Mouse (Mus musculus) liver, postnatal 0 days (tissue): ENCODE results near the gene Rab3gap2. TPM values are rescaled to one million over a fixed set of nuclear protein-coding genes. Genes with fewer than 3 reads are reported as not detected.
A peak's percentile ranks its signal among the peaks of the same experiment; 100 is the strongest.

Experiments used
- ATAC-seq: fragments of 200-750 bp; cut with Nextera tagmentation; 2 replicates; pipeline ENCODE4 v1.8.0; 2017; ENCODE audit warnings: mild to moderate bottlenecking, moderate library complexity
- DNase-seq: peaks from one replicate; pipeline ENCODE4 v3.0.0-alpha.2; 2016
- H3K27ac ChIP-seq: fragments of 300-500 bp; sonication (generic); 2 replicates; pipeline ENCODE4 v1.5.1; 2014; ENCODE audit warnings: antibody characterized with exemption, moderate library complexity, mild to moderate bottlenecking, low read depth
- H3K27me3 ChIP-seq: fragments of 300-500 bp; sonication (generic); 2 replicates; pipeline ENCODE4 v1.6.1; 2014; ENCODE audit warnings: low read length, control low read depth, mixed read lengths; ENCODE audit not compliant: insufficient read depth
- H3K36me3 ChIP-seq: fragments of 300-500 bp; sonication (generic); replicated peaks from 2 replicates; pipeline ENCODE4 v1.6.1; 2014; ENCODE audit warnings: mild to moderate bottlenecking, control low read depth, low read length, moderate library complexity, mixed read lengths; ENCODE audit not compliant: insufficient read depth
- H3K4me1 ChIP-seq: fragments of 300-500 bp; sonication (generic); 2 replicates; pipeline ENCODE4 v1.6.1; 2014; ENCODE audit warnings: antibody characterized with exemption, mild to moderate bottlenecking, control low read depth; ENCODE audit not compliant: insufficient read depth
- H3K4me2 ChIP-seq: fragments of 300-500 bp; sonication (generic); 2 replicates; pipeline ENCODE4 v1.6.1; 2014; ENCODE audit warnings: low read depth, mild to moderate bottlenecking, low read length, moderate library complexity, mixed read lengths
- H3K4me3 ChIP-seq: fragments of 300-500 bp; sonication (generic); 2 replicates; pipeline ENCODE4 v1.5.1; 2014; ENCODE audit warnings: low read depth, low read length
- H3K9ac ChIP-seq: fragments of 300-500 bp; sonication (generic); replicated peaks from 2 replicates; pipeline ENCODE4 v1.6.1; 2014; ENCODE audit warnings: mild to moderate bottlenecking, moderate library complexity
- H3K9me3 ChIP-seq: fragments of 300-500 bp; sonication (generic); 2 replicates; pipeline ENCODE4 v1.6.1; 2016; ENCODE audit warnings: mild to moderate bottlenecking, control low read depth, low read length, mixed read lengths
- CTCF ChIP-seq: sonication (generic); IDR thresholded peaks from 2 replicates; pipeline ENCODE4 v1.5.1; 2016; ENCODE audit warnings: antibody characterized with exemption, low read depth
- EP300 ChIP-seq: IDR thresholded peaks from 2 replicates; pipeline ENCODE4 v1.6.1; 2016; ENCODE audit warnings: antibody characterized with exemption, low read depth, mild to moderate bottlenecking
- WGBS: fragments of 180-500 bp; shearing (Covaris S2); extraction: QIAGEN DNeasy Blood & Tissue Kit; methylation state at CpG from one replicate; pipeline ENCODE4 v1.1.7; 2014; ENCODE audit not compliant: insufficient replicate concordance; 5-methylcytosine and 5-hydroxymethylcytosine counted together
- microRNA counts: library from miRNA; unstranded; fragments of <30 nt; microRNA quantifications from one replicate; lab custom pipeline; 2015
- microRNA-seq: library from miRNA; unstranded; fragments of <30 nt; microRNA quantifications from one replicate; pipeline ENCODE4, GENCODE M21; 2016
- polyA plus RNA-seq: library from polyadenylated mRNA; unstranded; fragments of >200 nt; fragmentation: Nextera tagmentation; extraction: Ambion mirVana; gene quantifications from 2 replicates; pipeline ENCODE4 v1.2.1, GENCODE M21; 2015

Rab3gap2 gene
- polyA plus RNA-seq, 1 experiment from 2014 or later, result 7.3 TPM

DNA sequence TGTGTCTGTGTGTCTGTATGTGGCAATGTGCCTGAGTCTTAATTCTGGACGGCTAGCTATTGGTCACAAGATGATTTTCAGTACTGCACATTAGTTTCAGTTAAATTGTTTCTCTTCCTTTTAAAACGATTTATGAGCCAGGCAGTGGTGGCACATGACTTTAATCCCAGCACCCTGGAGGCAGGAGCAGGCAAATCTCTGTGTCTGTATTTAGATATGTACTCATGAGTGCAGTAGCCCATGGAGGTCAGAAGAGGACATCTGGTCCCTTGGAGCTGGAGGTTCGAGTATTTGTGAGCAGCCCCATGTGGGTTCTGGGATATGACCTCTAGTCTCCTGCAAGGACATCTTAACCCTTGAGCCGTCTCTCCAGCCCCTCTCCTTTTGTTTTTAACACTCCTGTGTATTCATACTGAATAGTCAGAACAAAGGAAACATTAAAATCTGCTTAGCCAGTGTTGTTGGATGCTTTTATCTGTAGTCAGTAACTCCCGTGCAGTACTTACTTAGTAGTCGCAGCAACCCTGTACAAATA lies 131.4 kb downstream of the Rab3gap2 start:
- ATAC-seq (no peak), DNase-seq (no peak)
- 71% methylated on average over 6 of the region's 6 CpGs for WGBS
- Histone ChIP-seq H3K27ac (no peak overlapping the region), H3K36me3 (peaks cover 4% of the 10 kb centered on the region; the same call in 1 of the 2 replicates), H3K27me3 (no peaks in the 10 kb centered on the region), H3K4me1 (peaks cover 13% of the 10 kb centered on the region), H3K9ac (no peak overlapping the region), H3K4me3 (no peak overlapping the region), H3K9me3 (no peaks in the 10 kb centered on the region), H3K4me2 (no peak overlapping the region)
- no peak for TF ChIP-seq CTCF
- TF ChIP-seq EP300, result no peak

MicroRNAs within 50 kb of the gene (microRNA counts, 519-probe panel; counts per million panel counts)
- microRNA mmu-miR-194 (lab: Ali Mortazavi, UCI) (8,266 counts per million, percentile 93 among the panel's probes with 10 or more counts), microRNA mmu-miR-664 (lab: Ali Mortazavi, UCI) (2,750 counts per million, percentile 28 among the panel's probes with 10 or more counts)

Small RNAs within 50 kb of the gene (microRNA-seq; reads per million reads assigned to microRNA genes)
- gene Mir194-1 (58.0 reads per million, percentile 38 among the genes with 10 or more reads in this experiment), gene Mir215 (16.2 reads per million, percentile 25 among the genes with 10 or more reads in this experiment), gene Mir664 (36.1 reads per million, percentile 33 among the genes with 10 or more reads in this experiment)

Other genes with a start within 250 kb of the Rab3gap2 start
- gene Mark1, start 204.5 kb upstream of the Rab3gap2 start, polyA plus RNA-seq, result 0.31 TPM in 2 replicates
- gene Iars2, start 125.3 kb downstream of the Rab3gap2 start, polyA plus RNA-seq, result 13.8 and 15.3 TPM in 2 replicates
- gene Bpnt1, start 128.0 kb downstream of the Rab3gap2 start, polyA plus RNA-seq, result 21.7 TPM in 2 replicates
- 47.4 and 55.4 TPM in 2 replicates for gene Eprs, start 158.9 kb downstream of the Rab3gap2 start, polyA plus RNA-seq